Mouse (Mus musculus) liver, embryonic 14.5 days (tissue): Measurements from ENCODE around the gene Gm9049. TPM values are rescaled to one million over a fixed set of nuclear protein-coding genes. Genes with fewer than 3 reads are reported as not detected.
"Not testable (repeated sequence)": the region's sequence is repeated elsewhere in the genome, so short reads cannot be mapped to it uniquely, and the experiment has no call there.

Experiments
- ATAC-seq: fragments of 200-750 bp; cut with Nextera tagmentation; 2 replicates; pipeline ENCODE4 v1.8.0; 2017; ENCODE audit warnings: moderate number of reproducible peaks, mild to moderate bottlenecking, moderate library complexity; ENCODE audit not compliant: insufficient read depth
- DNase-seq, 3 experiments: peaks; one replicate each; pipeline ENCODE4 v3.0.0-alpha.2; 2012 to 2013; ENCODE audit warnings: low read depth in 3 of 3, low spot score in 3 of 3
- H3K27ac ChIP-seq: fragments of 300-500 bp; sonication (generic); 2 replicates; pipeline ENCODE4 v1.5.1; 2014; ENCODE audit warnings: moderate library complexity, mild to moderate bottlenecking, control low read depth, inconsistent platforms
- H3K27me3 ChIP-seq: fragments of 300-500 bp; sonication (generic); 2 replicates; pipeline ENCODE4 v1.6.1; 2014; ENCODE audit warnings: mild to moderate bottlenecking, low read length, moderate library complexity; ENCODE audit not compliant: control insufficient read depth, insufficient read depth
- H3K36me3 ChIP-seq: fragments of 300-500 bp; sonication (generic); replicated peaks from 2 replicates; pipeline ENCODE4 v1.6.1; 2014; ENCODE audit warnings: low read depth; ENCODE audit not compliant: control insufficient read depth, insufficient read depth
- H3K4me1 ChIP-seq, 2 experiments: fragments of 200-500 bp in 1 of 2; fragments of 300-500 bp in 1 of 2; sonication (generic) in 1 of 2; replicated peaks; 2 replicates each; pipeline ENCODE4 v1.6.1; 2012 to 2014; ENCODE audit warnings: antibody characterized with exemption in 1 of 2, inconsistent platforms in 1 of 2, low read length in 1 of 2; ENCODE audit not compliant: control insufficient read depth in 2 of 2, insufficient read depth in 2 of 2
- H3K4me2 ChIP-seq: fragments of 300-500 bp; sonication (generic); 2 replicates; pipeline ENCODE4 v1.6.1; 2014; ENCODE audit warnings: low read depth, mild to moderate bottlenecking, control low read depth, moderate library complexity
- H3K4me3 ChIP-seq, 2 experiments: fragments of 200-500 bp in 1 of 2; fragments of 300-500 bp in 1 of 2; sonication (generic) in 1 of 2; 2 replicates each; pipeline ENCODE4 v1.5.1; 2012 to 2014; ENCODE audit warnings: low read depth in 2 of 2, low read length in 2 of 2, mild to moderate bottlenecking in 2 of 2, control low read depth in 1 of 2, inconsistent platforms in 1 of 2, moderate library complexity in 1 of 2; ENCODE audit not compliant: insufficient read depth in 1 of 2
- H3K9ac ChIP-seq: fragments of 300-500 bp; sonication (generic); replicated peaks from 2 replicates; pipeline ENCODE4 v1.6.1; 2014; ENCODE audit warnings: mild to moderate bottlenecking, control low read depth, moderate library complexity
- H3K9me3 ChIP-seq: fragments of 300-500 bp; sonication (generic); 2 replicates; pipeline ENCODE4 v1.6.1; 2016; ENCODE audit warnings: low read length, mixed read lengths; ENCODE audit not compliant: control insufficient read depth
- CTCF ChIP-seq: IDR thresholded peaks from 2 replicates; pipeline ENCODE4 v1.5.1; 2016; ENCODE audit warnings: antibody characterized with exemption, low read depth, control low read depth
- EP300 ChIP-seq: IDR thresholded peaks from 2 replicates; pipeline ENCODE4 v1.6.1; 2016; ENCODE audit warnings: antibody characterized with exemption, low read depth
- WGBS: fragments of 180-500 bp; shearing (Covaris S2); extraction: QIAGEN DNeasy Blood & Tissue Kit; methylation state at CpG from one replicate; pipeline ENCODE4 v1.1.7; 2014; ENCODE audit not compliant: insufficient replicate concordance; 5-methylcytosine and 5-hydroxymethylcytosine counted together
- polyA plus RNA-seq, 2 experiments: library from polyadenylated mRNA; depleted of rRNA in 1 of 2; stranded (reverse) in 1 of 2; unstranded in 1 of 2; fragments of >200 nt; fragmentation: Nextera tagmentation in 1 of 2; extraction: Ambion mirVana in 1 of 2; gene quantifications; 2 replicates each; pipeline versions ENCODE4 v1.2.1 to v1.2.3; 2012 to 2014

The Gm9049 gene
- polyA plus RNA-seq (2012; rRNA removed): 0.01 TPM in 1 of 2 replicates, not detected in the other
- polyA plus RNA-seq (2014; fragmentation: Nextera tagmentation; extraction: Ambion mirVana): 0.05 TPM in 1 of 2 replicates, not detected in the other

GRCm38 (mm10) chr10:118354005-118354404, at the start of gene Gm9049:
Gene Gm9049, minus strand, starts transcription at chr10:118354105.
- not testable (repeated sequence) for H3K9me3 ChIP-seq, H3K4me2 ChIP-seq, H3K27ac ChIP-seq, H3K4me3 ChIP-seq, DNase-seq, H3K27me3 ChIP-seq, ATAC-seq, H3K36me3 ChIP-seq, H3K4me1 ChIP-seq, H3K9ac ChIP-seq
- 20% methylated on average over 1 of the region's 11 CpGs for WGBS

GRCm38 (mm10) chr10:118399917-118400316, 46.0 kb upstream of the Gm9049 start:
- no peak for TF ChIP-seq EP300
- no peak for TF ChIP-seq CTCF
- Histone ChIP-seq H3K9ac (no peak overlapping the region), H3K27me3 (no peaks in the 10 kb centered on the region; the same call in 1 of the 2 replicates), H3K4me3 (no peak overlapping the region), H3K27ac (no peak overlapping the region), H3K9me3 (no peaks in the 10 kb centered on the region), H3K4me2 (no peak overlapping the region), H3K4me1 (no peaks in the 10 kb centered on the region), H3K36me3 (no peaks in the 10 kb centered on the region)
- ATAC-seq (no peak), DNase-seq (no peak)
- WGBS: 75% methylated on average over 16 of the region's 16 CpGs

DNA sequence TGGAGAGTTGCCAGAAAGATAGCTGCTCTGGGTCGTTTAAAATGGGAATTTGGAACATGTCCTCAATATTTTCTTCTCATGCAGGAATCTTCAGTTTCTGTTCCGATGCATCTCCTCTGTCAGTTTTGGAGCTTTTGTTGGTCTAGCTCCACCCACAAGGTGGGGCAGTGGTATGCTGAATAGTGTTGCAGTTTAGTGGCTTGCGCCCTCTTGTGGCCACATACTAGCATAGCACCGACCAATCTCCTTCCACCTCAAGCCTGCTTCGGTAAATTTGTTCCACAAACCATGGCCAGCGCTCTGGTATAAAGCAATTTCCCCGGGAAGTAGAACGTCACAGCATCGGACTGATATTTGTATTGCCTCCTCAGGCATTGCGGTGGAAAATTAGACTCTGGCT, 16.5 kb upstream of the Gm9049 start:
- 5% methylated on average over 10 of the region's 10 CpGs for WGBS
- Histone ChIP-seq H3K4me1 (no peaks in the 10 kb centered on the region), H3K9me3 (no peaks in the 10 kb centered on the region), H3K27me3 (no peaks in the 10 kb centered on the region), H3K36me3 (no peaks in the 10 kb centered on the region), H3K4me3 (no peak overlapping the region), H3K9ac (no peak overlapping the region), H3K27ac (no peak overlapping the region), H3K4me2 (no peak overlapping the region)
- TF ChIP-seq CTCF (peak; percentile 93), EP300 (no peak)
- DNase-seq (peak; percentile 38 to 42 (median 42)), ATAC-seq (no peak; the same call in 1 of the 2 replicates)

- DNase-seq: no peak
- WGBS: 70% methylated on average over 9 of the region's 9 CpGs
- H3K36me3 ChIP-seq: no peaks in the 10 kb centered on the region
- TF ChIP-seq EP300: no peak
- TF ChIP-seq CTCF: no peak
- no peak for ATAC-seq
- no peaks in the 10 kb centered on the region for H3K9me3 ChIP-seq
- no peaks in the 10 kb centered on the region for H3K27me3 ChIP-seq
- no peak overlapping the region for H3K4me3 ChIP-seq
- no peak overlapping the region for H3K27ac ChIP-seq
- H3K9ac ChIP-seq: no peak overlapping the region
- H3K4me2 ChIP-seq: no peak overlapping the region
- H3K4me1 ChIP-seq: no peaks in the 10 kb centered on the region
These were observed 15.6 kb upstream of the Gm9049 start for GRCm38 (mm10) chr10:118369518-118369917.

- 50% methylated on average over 1 of the region's 14 CpGs for WGBS
- not testable (repeated sequence) for DNase-seq
These were observed 5.3 kb downstream of the Gm9049 start, which contains the start of gene Gm9048 for GRCm38 (mm10) chr10:118348579-118348978. Gene Gm9048, minus strand, starts transcription at chr10:118348679.

DNA sequence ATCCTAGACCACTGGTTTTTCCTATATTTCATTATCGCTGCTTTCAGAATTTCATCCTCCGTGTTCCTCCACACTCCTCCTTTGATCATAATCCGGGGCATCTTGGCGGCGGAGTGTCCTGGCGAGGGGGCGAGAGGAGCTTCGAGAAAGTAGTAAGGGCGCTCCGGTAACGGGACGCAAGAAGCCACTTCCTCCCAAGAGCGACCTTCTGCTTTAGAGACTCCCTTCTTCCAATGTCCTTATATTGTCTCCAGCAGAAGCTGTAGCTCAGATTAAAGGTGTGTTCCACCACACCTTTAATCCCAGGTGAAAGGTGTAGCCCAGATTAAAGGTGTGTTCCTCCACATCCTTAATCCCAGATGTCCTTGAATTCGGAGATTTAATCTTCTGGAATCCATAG, 10.8 kb downstream of the Gm9049 start, which contains the start of gene Gm9046:
Gene Gm9046, minus strand, starts transcription at position 101 of the 400 bp plus-strand sequence.
- not testable (repeated sequence) for H3K9ac ChIP-seq, H3K4me3 ChIP-seq, H3K36me3 ChIP-seq, H3K27ac ChIP-seq, H3K4me1 ChIP-seq, H3K27me3 ChIP-seq, DNase-seq, ATAC-seq, H3K4me2 ChIP-seq, H3K9me3 ChIP-seq
- no CpG with 5 or more reads among the region's 14 CpGs for WGBS

More at GRCm38 (mm10) chr10:118348579-118348978, 5.3 kb downstream of the Gm9049 start, which contains the start of gene Gm9048:
- not testable (repeated sequence) for H3K4me2 ChIP-seq, H3K9me3 ChIP-seq, H3K4me1 ChIP-seq, H3K27ac ChIP-seq, ATAC-seq, H3K36me3 ChIP-seq, H3K9ac ChIP-seq, H3K4me3 ChIP-seq, H3K27me3 ChIP-seq

GRCm38 (mm10) chr10:118337731-118338130, 16.2 kb downstream of the Gm9049 start, which contains the start of gene Gm9045:
Gene Gm9045, minus strand, starts transcription at chr10:118337831.
- no CpG with 5 or more reads among the region's 14 CpGs for WGBS
- not testable (repeated sequence) for H3K27ac ChIP-seq, H3K27me3 ChIP-seq, H3K4me1 ChIP-seq, H3K9ac ChIP-seq, H3K4me3 ChIP-seq, DNase-seq, H3K36me3 ChIP-seq, ATAC-seq, H3K4me2 ChIP-seq, H3K9me3 ChIP-seq

DNA sequence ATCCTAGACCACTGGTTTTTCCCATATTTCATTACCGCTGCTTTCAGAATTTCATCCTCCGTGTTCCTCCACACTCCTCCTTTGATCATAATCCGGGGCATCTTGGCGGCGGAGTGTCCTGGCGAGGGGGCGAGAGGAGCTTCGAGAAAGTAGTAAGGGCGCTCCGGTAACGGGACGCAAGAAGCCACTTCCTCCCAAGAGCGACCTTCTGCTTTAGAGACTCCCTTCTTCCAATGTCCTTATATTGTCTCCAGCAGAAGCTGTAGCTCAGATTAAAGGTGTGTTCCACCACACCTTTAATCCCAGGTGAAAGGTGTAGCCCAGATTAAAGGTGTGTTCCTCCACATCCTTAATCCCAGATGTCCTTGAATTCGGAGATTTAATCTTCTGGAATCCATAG, 21.6 kb downstream of the Gm9049 start, which contains the start of gene Gm9044:
Gene Gm9044, minus strand, starts transcription at position 101 of the 400 bp plus-strand sequence.
- not testable (repeated sequence) for H3K4me2 ChIP-seq, DNase-seq, ATAC-seq, H3K9ac ChIP-seq, H3K9me3 ChIP-seq, H3K36me3 ChIP-seq, H3K4me3 ChIP-seq, H3K27ac ChIP-seq, H3K27me3 ChIP-seq, H3K4me1 ChIP-seq
- WGBS: no CpG with 5 or more reads among the region's 14 CpGs
